Mouse (Mus musculus) heart, embryonic 13.5 days (tissue): ENCODE measurements around the gene Pex5. TPM values are rescaled to one million over a fixed set of nuclear protein-coding genes. Genes with fewer than 3 reads are reported as not detected.
"Not testable (repeated sequence)": the region's sequence is repeated elsewhere in the genome, so short reads cannot be mapped to it uniquely, and the experiment has no call there.

Experiments used
- ATAC-seq: fragments of 200-750 bp; cut with Nextera tagmentation; 2 replicates; pipeline ENCODE4 v1.8.0; 2017; ENCODE audit warnings: moderate TSS enrichment; ENCODE audit not compliant: insufficient number of reproducible peaks, low FRiP score, low TSS enrichment; ENCODE audit errors: extremely low read depth
- H3K27ac ChIP-seq: fragments of 300-500 bp; sonication (generic); replicated peaks from 2 replicates; pipeline ENCODE4 v1.5.1; 2015; ENCODE audit warnings: moderate library complexity, mild to moderate bottlenecking, inconsistent platforms
- H3K27me3 ChIP-seq: fragments of 300-500 bp; sonication (generic); replicated peaks from 2 replicates; pipeline ENCODE4 v1.6.1; 2015; ENCODE audit warnings: mild to moderate bottlenecking, inconsistent platforms
- H3K36me3 ChIP-seq: fragments of 300-500 bp; sonication (generic); 2 replicates; pipeline ENCODE4 v1.6.1; 2015; ENCODE audit warnings: mild to moderate bottlenecking, inconsistent platforms
- H3K4me1 ChIP-seq: fragments of 300-500 bp; sonication (generic); 2 replicates; pipeline ENCODE4 v1.6.1; 2015; ENCODE audit warnings: inconsistent platforms
- H3K4me2 ChIP-seq: fragments of 300-500 bp; sonication (generic); 2 replicates; pipeline ENCODE4 v1.6.1; 2015; ENCODE audit warnings: inconsistent platforms, mild to moderate bottlenecking, moderate library complexity
- H3K4me3 ChIP-seq: fragments of 300-500 bp; sonication (generic); 2 replicates; pipeline ENCODE4 v1.5.1; 2015; ENCODE audit warnings: moderate library complexity, mild to moderate bottlenecking, inconsistent platforms
- H3K9ac ChIP-seq: fragments of 300-500 bp; sonication (generic); 2 replicates; pipeline ENCODE4 v1.6.1; 2015; ENCODE audit warnings: inconsistent platforms, mild to moderate bottlenecking, moderate library complexity
- H3K9me3 ChIP-seq: fragments of 300-500 bp; sonication (generic); 2 replicates; pipeline ENCODE4 v1.6.1; 2016; ENCODE audit warnings: inconsistent platforms
- WGBS: fragments of 180-500 bp; shearing (Covaris S2); methylation state at CpG from one replicate; pipeline ENCODE4 v1.1.7; 2015; ENCODE audit warnings: mixed read lengths; 5-methylcytosine and 5-hydroxymethylcytosine counted together
- polyA plus RNA-seq: library from polyadenylated mRNA; unstranded; fragments of >200 nt; fragmentation: Nextera tagmentation; extraction: Ambion mirVana; gene quantifications from 2 replicates; pipeline ENCODE4 v1.2.1, GENCODE M21; 2015

Pex5 gene
- polyA plus RNA-seq, 1 experiment from 2014 or later, result 23.2 TPM

GRCm38 (mm10) chr6:124426604-124427003 lies 11.7 kb upstream of the Pex5 start:
- Histone ChIP-seq H3K4me1 (peaks cover 39% of the 10 kb centered on the region), H3K27me3 (peaks cover 54% of the 10 kb centered on the region), H3K4me2 (peak overlapping the region; percentile 20; the same call in 1 of the 2 replicates), H3K9me3 (no peaks in the 10 kb centered on the region), H3K36me3 (no peaks in the 10 kb centered on the region), H3K27ac (no peak overlapping the region), H3K4me3 (no peak overlapping the region), H3K9ac (no peak overlapping the region)
- 20% methylated on average over 3 of the region's 3 CpGs for WGBS
- ATAC-seq, result no peak

GRCm38 (mm10) chr6:124425523-124425922 lies 10.7 kb upstream of the Pex5 start:
- Histone ChIP-seq H3K27ac (no peak overlapping the region), H3K4me1 (peaks cover 39% of the 10 kb centered on the region), H3K4me3 (no peak overlapping the region), H3K9me3 (no peaks in the 10 kb centered on the region), H3K4me2 (no peak overlapping the region), H3K27me3 (peaks cover 46% of the 10 kb centered on the region), H3K36me3 (no peaks in the 10 kb centered on the region), H3K9ac (no peak overlapping the region)
- no peak for ATAC-seq
- 67% methylated on average over 6 of the region's 6 CpGs for WGBS

DNA sequence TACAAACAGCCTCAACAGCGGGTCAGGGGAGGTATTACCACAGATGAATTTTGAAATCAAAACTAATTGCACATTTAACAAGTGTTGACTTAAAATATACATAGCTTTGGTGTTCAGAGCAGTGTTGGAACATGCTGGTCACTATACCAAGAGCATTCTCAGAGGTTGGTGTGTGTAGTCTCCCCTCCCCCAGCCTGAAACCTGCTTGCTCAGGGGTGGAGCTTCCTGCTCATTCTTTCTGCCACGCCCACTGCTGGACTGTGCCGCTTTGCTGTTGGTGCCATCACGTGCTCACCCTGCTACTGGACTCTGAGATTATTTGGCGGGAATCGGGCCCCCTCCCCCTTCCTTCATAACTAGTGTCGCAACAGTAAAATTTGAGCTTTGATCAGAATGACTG lies 10.2 kb upstream of the Pex5 start:
- H3K36me3 ChIP-seq, H3K9me3 ChIP-seq, H3K9ac ChIP-seq, H3K4me2 ChIP-seq, H3K4me3 ChIP-seq, H3K27ac ChIP-seq, ATAC-seq: not testable (repeated sequence)
- peaks cover 39% of the 10 kb centered on the region for H3K4me1 ChIP-seq
- 44% methylated on average over 7 of the region's 7 CpGs for WGBS
- peaks cover 43% of the 10 kb centered on the region for H3K27me3 ChIP-seq

DNA sequence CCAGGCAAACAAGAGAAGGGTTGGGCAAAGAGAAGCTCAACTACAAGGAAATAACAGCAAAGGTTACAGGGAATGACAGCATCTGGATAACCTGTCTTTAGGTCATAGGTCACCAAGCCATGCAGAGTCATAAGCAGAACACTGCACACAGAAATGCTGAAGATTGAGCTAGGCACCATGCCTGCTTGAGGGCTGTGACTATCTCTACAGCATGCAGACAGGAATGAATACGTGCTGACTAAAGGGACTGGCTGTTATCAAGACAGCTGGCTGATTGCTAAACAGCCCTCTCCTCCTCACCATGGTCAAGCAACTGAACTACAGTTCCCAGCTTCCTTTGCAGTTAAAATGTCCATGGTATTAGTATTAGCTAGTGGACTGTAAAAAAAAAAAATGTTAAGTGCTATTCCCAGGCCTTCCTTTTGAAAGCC lies 9.2 kb upstream of the Pex5 start:
- WGBS, result 0% methylated on average over 1 of the region's 1 CpGs
- Histone ChIP-seq H3K4me2 (no peak overlapping the region), H3K9me3 (no peaks in the 10 kb centered on the region), H3K4me3 (no peak overlapping the region), H3K4me1 (peaks cover 39% of the 10 kb centered on the region), H3K27me3 (peaks cover 33% of the 10 kb centered on the region), H3K9ac (no peak overlapping the region), H3K36me3 (no peaks in the 10 kb centered on the region), H3K27ac (no peak overlapping the region)
- ATAC-seq, result no peak

- H3K4me3 ChIP-seq, result no peak overlapping the region
- H3K27ac ChIP-seq, result no peak overlapping the region
- H3K36me3 ChIP-seq, result no peaks in the 10 kb centered on the region
- no peak overlapping the region for H3K9ac ChIP-seq
- peaks cover 5% of the 10 kb centered on the region; the same call in 1 of the 2 replicates for H3K27me3 ChIP-seq
- 77% methylated on average over 3 of the region's 3 CpGs for WGBS
- ATAC-seq, result no peak
- H3K4me1 ChIP-seq, result peaks cover 18% of the 10 kb centered on the region
- H3K9me3 ChIP-seq, result no peaks in the 10 kb centered on the region
- no peak overlapping the region for H3K4me2 ChIP-seq
Observed at GRCm38 (mm10) chr6:124418686-124419085, 3.8 kb upstream of the Pex5 start.

GRCm38 (mm10) chr6:124415347-124416088 lies 651 bp upstream of the Pex5 start:
- Histone ChIP-seq H3K9me3 (no peaks in the 10 kb centered on the region), H3K36me3 (peaks cover 27% of the 10 kb centered on the region), H3K27me3 (peaks cover 2% of the 10 kb centered on the region; the same call in 1 of the 2 replicates), H3K4me2 (peak overlapping the region; percentile 91), H3K27ac (peak overlapping the region; percentile 83), H3K9ac (peak overlapping the region; percentile 95), H3K4me1 (peaks cover 23% of the 10 kb centered on the region), H3K4me3 (peak overlapping the region; percentile 87)
- peak; percentile 5; the same call in 1 of the 2 replicates for ATAC-seq
- WGBS, result 5% methylated on average over 21 of the region's 21 CpGs

DNA sequence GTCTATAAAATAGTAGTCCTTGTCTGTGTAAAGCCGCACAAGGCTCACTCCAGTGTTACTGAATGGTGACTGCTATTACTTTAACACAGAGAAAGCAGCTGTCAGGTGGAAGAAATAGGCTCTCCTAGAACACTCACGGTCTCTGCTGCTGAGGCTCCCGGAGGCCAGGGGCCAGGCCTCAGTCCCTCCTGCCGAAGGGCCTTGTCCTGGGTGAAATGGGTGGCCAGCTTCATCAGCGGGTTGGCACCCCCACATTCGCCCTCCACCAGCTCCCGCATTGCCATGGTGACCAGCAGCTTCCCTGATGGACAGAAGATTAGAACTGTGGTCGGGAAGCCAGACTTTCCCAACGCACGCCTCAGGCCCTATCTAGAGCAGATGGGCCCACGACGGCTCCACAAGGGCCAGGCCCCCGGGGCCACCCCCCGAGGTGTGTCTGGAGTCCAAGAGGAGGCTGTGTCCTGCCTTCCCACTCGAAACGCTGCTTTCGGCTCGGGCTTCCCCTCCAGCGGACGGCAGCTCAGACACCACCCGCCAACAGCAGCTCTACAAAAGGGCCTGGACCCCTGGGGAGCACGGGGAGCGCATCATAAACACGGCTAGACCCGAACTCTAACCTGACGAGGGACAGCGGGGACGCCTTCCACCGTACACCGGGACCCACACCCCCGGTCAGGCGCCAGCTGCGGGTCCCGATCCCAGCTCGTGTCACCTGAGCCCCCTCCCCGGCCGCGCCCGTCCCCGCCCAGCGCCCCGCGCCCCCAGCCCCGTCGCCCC lies 529 bp downstream of the Pex5 start:
- H3K36me3 ChIP-seq, result peaks cover 35% of the 10 kb centered on the region
- H3K9me3 ChIP-seq, result no peaks in the 10 kb centered on the region
- H3K4me1 ChIP-seq, result peaks cover 23% of the 10 kb centered on the region
- peak; percentile 28; the same call in 1 of the 2 replicates for ATAC-seq
- peak overlapping the region; percentile 91 for H3K4me2 ChIP-seq
- peak overlapping the region; percentile 83 for H3K27ac ChIP-seq
- peak overlapping the region; percentile 95 for H3K9ac ChIP-seq
- 3% methylated on average over 45 of the region's 45 CpGs for WGBS
- no peaks in the 10 kb centered on the region for H3K27me3 ChIP-seq
- H3K4me3 ChIP-seq, result peak overlapping the region; percentile 87

DNA sequence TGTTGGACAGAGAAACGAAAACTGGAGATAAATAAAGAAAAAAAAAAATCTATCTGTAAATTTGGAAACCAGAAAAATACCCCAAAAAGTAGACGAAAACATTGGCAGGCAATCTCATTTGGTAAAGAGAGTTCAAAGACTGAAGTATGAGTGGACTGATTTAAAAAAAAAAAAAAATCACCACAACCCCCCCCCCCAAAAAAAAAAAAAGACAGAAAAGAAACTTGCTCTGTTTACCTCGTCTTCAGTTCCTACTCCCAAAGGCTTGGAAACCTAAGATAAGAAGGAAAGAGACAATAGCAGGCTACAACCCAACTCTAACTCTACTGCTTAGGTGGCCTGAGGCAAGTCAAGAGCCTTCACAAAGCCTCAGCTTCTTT lies 1.1 kb downstream of the Pex5 start:
- Histone ChIP-seq H3K27ac (peak overlapping the region; percentile 83; the same call in 1 of the 2 replicates), H3K9me3 (no peaks in the 10 kb centered on the region), H3K4me1 (peaks cover 28% of the 10 kb centered on the region), H3K4me3 (peak overlapping the region; percentile 87), H3K9ac (peak overlapping the region; percentile 95), H3K4me2 (peak overlapping the region; percentile 91), H3K36me3 (peaks cover 38% of the 10 kb centered on the region), H3K27me3 (no peaks in the 10 kb centered on the region)
- no peak for ATAC-seq
- WGBS, result 60% methylated on average over 3 of the region's 3 CpGs

- Histone ChIP-seq H3K4me3 (no peak overlapping the region), H3K4me1 (peaks cover 12% of the 10 kb centered on the region), H3K4me2 (no peak overlapping the region), H3K27ac (no peak overlapping the region), H3K9ac (no peak overlapping the region), H3K9me3 (no peaks in the 10 kb centered on the region), H3K36me3 (peaks cover 89% of the 10 kb centered on the region), H3K27me3 (no peaks in the 10 kb centered on the region)
- 87% methylated on average over 5 of the region's 5 CpGs for WGBS
- no peak for ATAC-seq
Observed at GRCm38 (mm10) chr6:124408355-124408754, 6.5 kb downstream of the Pex5 start.

DNA sequence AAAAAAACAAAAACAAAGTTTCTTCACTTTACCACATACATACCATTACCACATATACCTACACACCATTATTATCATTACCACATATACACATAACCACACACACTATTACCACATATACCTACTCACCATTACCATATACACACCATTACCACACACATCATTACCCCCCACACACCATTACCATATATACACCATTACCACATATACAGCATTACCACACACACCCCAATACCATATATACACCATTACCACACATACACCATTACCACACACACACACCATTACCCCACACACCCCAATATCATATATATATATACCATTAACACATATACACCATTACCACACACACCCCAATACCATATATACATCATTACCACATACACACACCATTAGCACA lies 7.7 kb downstream of the Pex5 start:
- Histone ChIP-seq H3K4me1 (peaks cover 9% of the 10 kb centered on the region), H3K4me2 (no peak overlapping the region), H3K36me3 (peaks cover 90% of the 10 kb centered on the region), H3K9ac (no peak overlapping the region), H3K4me3 (no peak overlapping the region), H3K27me3 (no peaks in the 10 kb centered on the region), H3K9me3 (no peaks in the 10 kb centered on the region), H3K27ac (no peak overlapping the region)
- ATAC-seq, result no peak

- peaks cover 9% of the 10 kb centered on the region for H3K4me1 ChIP-seq
- no peaks in the 10 kb centered on the region for H3K27me3 ChIP-seq
- 91% methylated on average over 10 of the region's 10 CpGs for WGBS
- no peak overlapping the region for H3K4me2 ChIP-seq
- peaks cover 89% of the 10 kb centered on the region for H3K36me3 ChIP-seq
- no peak for ATAC-seq
- H3K27ac ChIP-seq, result no peak overlapping the region
- H3K4me3 ChIP-seq, result no peak overlapping the region
- no peak overlapping the region for H3K9ac ChIP-seq
- H3K9me3 ChIP-seq, result no peaks in the 10 kb centered on the region
Observed at GRCm38 (mm10) chr6:124406326-124406725, 8.5 kb downstream of the Pex5 start.
